8 mouse cellular contexts compared by ENCODE assay signal in genomic region chr6:88044234-88044576, GRCm38 (mm10). TPM values are rescaled to one million over a fixed set of nuclear protein-coding genes. Genes with fewer than 3 reads are reported as not detected.
DNase-seq lines count a peak whose midpoint lies in the region; ATAC-seq and TF ChIP-seq lines count a peak whose summit lies in the region.

No protein-coding gene starts in this region.

- peak; percentile 18 to 22 for DNase-seq in gastrocnemius, adult 8-10 months (ENCODE audit: low spot score in 2 of 2)
- no peak for DNase-seq in gastrocnemius, postnatal 14 days
- DNase-seq in 3T3-L1 (ENCODE audit: low read depth, low spot score), result peak; percentile 50
- no peak for DNase-seq in embryonic facial prominence, embryonic 14.5 days (ENCODE audit: low spot score)
- DNase-seq in limb, embryonic 14.5 days (ENCODE audit: low spot score), result no peak
- no peak for DNase-seq in frontal cortex, postnatal 10 days (ENCODE audit: low spot score in 2 of 2)
- no peak for DNase-seq in Muller cell, postnatal 12 days (ENCODE audit: inconsistent ontology term)

- peak overlapping the region; percentile 99 for H3K9ac ChIP-seq in embryonic facial prominence, embryonic 14.5 days (ENCODE audit: low read depth, low read length)
- peak overlapping the region; percentile 96 for H3K9ac ChIP-seq in limb, embryonic 14.5 days (ENCODE audit: low read depth, low read length, severe bottlenecking)
- H3K9ac ChIP-seq in stomach, embryonic 14.5 days (replicated peaks; ENCODE audit: low read depth, low read length), result peak overlapping the region; percentile 92

- no peaks in the 10 kb centered on the region for H3K9me3 ChIP-seq in embryonic facial prominence, embryonic 14.5 days (ENCODE audit: control insufficient read depth, low read length)
- H3K9me3 ChIP-seq in limb, embryonic 14.5 days (ENCODE audit: control insufficient read depth, low read length), result no peaks in the 10 kb centered on the region
- H3K9me3 ChIP-seq in stomach, embryonic 14.5 days (ENCODE audit: control insufficient read depth, low read depth, low read length), result no peaks in the 10 kb centered on the region

- ATAC-seq in embryonic facial prominence, embryonic 14.5 days (ENCODE audit: low read depth), result no peak
- no peak for ATAC-seq in limb, embryonic 14.5 days (ENCODE audit: low FRiP score, low read depth)
- ATAC-seq in stomach, embryonic 14.5 days (ENCODE audit: insufficient number of reproducible peaks, insufficient read depth, low FRiP score, low read depth), result no peak

- peaks cover 7% of the 10 kb centered on the region; the same call in 1 of the 2 replicates for H3K36me3 ChIP-seq in embryonic facial prominence, embryonic 14.5 days (ENCODE audit: control insufficient read depth, insufficient read depth, low read length)
- H3K36me3 ChIP-seq in limb, embryonic 14.5 days (ENCODE audit: control insufficient read depth, insufficient read depth, low read length), result peaks cover 5% of the 10 kb centered on the region
- peaks cover 3% of the 10 kb centered on the region; the same call in 1 of the 2 replicates for H3K36me3 ChIP-seq in stomach, embryonic 14.5 days (ENCODE audit: control insufficient read depth, insufficient read depth, low read length)

- 0 out of 2 replicates have a peak, but pooled peaks cover 4% of the 10 kb centered on the region for H3K27me3 ChIP-seq in embryonic facial prominence, embryonic 14.5 days (replicated peaks; ENCODE audit: control insufficient read depth, insufficient read depth, low read length)
- H3K27me3 ChIP-seq in limb, embryonic 14.5 days (ENCODE audit: control insufficient read depth, insufficient read depth, low read length), result no peaks in the 10 kb centered on the region
- H3K27me3 ChIP-seq in stomach, embryonic 14.5 days (ENCODE audit: control insufficient read depth, insufficient read depth, low read length), result no peaks in the 10 kb centered on the region

- intact Hi-C loops in gastrocnemius, postnatal 14 days (cut with DNase I; ENCODE audit: low total_unique reads), result no loop called here

- TF ChIP-seq POLR2A in limb, embryonic 14.5 days (IDR thresholded peaks at IDR 0.05; ENCODE audit: borderline replicate concordance, extremely low read depth, insufficient read depth, insufficient read length), result no peak

- 7% methylated on average over 2 of the region's 3 CpGs for WGBS in embryonic facial prominence, embryonic 14.5 days
- 4% methylated on average over 3 of the region's 3 CpGs for WGBS in limb, embryonic 14.5 days
- 3% methylated on average over 3 of the region's 3 CpGs for WGBS in stomach, embryonic 14.5 days

- peaks cover 14% of the 10 kb centered on the region for H3K4me1 ChIP-seq in embryonic facial prominence, embryonic 14.5 days (ENCODE audit: control insufficient read depth, insufficient read depth, low read length)
- peaks cover 14% of the 10 kb centered on the region for H3K4me1 ChIP-seq in limb, embryonic 14.5 days (ENCODE audit: control insufficient read depth, insufficient read depth, low read length)
- peaks cover 20% of the 10 kb centered on the region for H3K4me1 ChIP-seq in stomach, embryonic 14.5 days (ENCODE audit: control insufficient read depth, insufficient read depth, low read length)

- H3K27ac ChIP-seq in embryonic facial prominence, embryonic 14.5 days (replicated peaks; ENCODE audit: low read depth, low read length), result no peak overlapping the region
- H3K27ac ChIP-seq in limb, embryonic 14.5 days (replicated peaks; ENCODE audit: low read depth, low read length), result peak overlapping the region; percentile 88; the same call in 1 of the 2 replicates
- H3K27ac ChIP-seq in stomach, embryonic 14.5 days (ENCODE audit: low read length), result peak overlapping the region; percentile 81; the same call in 1 of the 2 replicates

- peak overlapping the region; percentile 96 for H3K4me2 ChIP-seq in embryonic facial prominence, embryonic 14.5 days (ENCODE audit: low read depth, low read length)
- H3K4me2 ChIP-seq in limb, embryonic 14.5 days (replicated peaks; ENCODE audit: low read depth, low read length, severe bottlenecking), result peak overlapping the region; percentile 82
- peak overlapping the region; percentile 96 for H3K4me2 ChIP-seq in stomach, embryonic 14.5 days (replicated peaks; ENCODE audit: low read depth, low read length)

- H3K4me3 ChIP-seq in embryonic facial prominence, embryonic 14.5 days (ENCODE audit: low read depth, low read length), result peak overlapping the region; percentile 99
- H3K4me3 ChIP-seq in limb, embryonic 14.5 days (replicated peaks; ENCODE audit: low read length), result peak overlapping the region; percentile 96
- H3K4me3 ChIP-seq in stomach, embryonic 14.5 days (ENCODE audit: low read depth, low read length), result peak overlapping the region; percentile 85

RNA-seq across cellular contexts. Expression of gene Rab7, which starts 0.9 kb away (rescaled TPM):
- total RNA-seq in gastrocnemius, adult 8-10 months (2022), result 100 to 1,000 TPM; 288 to 464 (median 323) TPM
- total RNA-seq in gastrocnemius, postnatal 14 days (2021), result 100 to 1,000 TPM; 208 to 236 TPM
- 240 and 244 TPM in 2 replicates for polyA plus RNA-seq in embryonic facial prominence, embryonic 14.5 days (2014; fragmentation: Nextera tagmentation; extraction: Ambion mirVana)
- polyA plus RNA-seq in limb, embryonic 14.5 days (2012; rRNA removed), result 185 and 208 TPM in 2 replicates
- polyA plus RNA-seq in limb, embryonic 14.5 days (2014; fragmentation: Nextera tagmentation; extraction: Ambion mirVana), result 217 and 225 TPM in 2 replicates
- polyA plus RNA-seq in stomach, embryonic 14.5 days (2014; fragmentation: Nextera tagmentation; extraction: Ambion mirVana), result 246 and 251 TPM in 2 replicates

RNA-seq across cellular contexts. Expression of gene Rpn1, which starts 40.1 kb away (rescaled TPM):
- total RNA-seq in gastrocnemius, adult 8-10 months (2022), result 100 to 1,000 TPM in 1 of 4 experiments, 10 to 100 TPM in 3; 67.2 to 101 (median 85.6) TPM
- 10 to 100 TPM; 65.9 to 75.8 TPM for total RNA-seq in gastrocnemius, postnatal 14 days (2021)
- polyA plus RNA-seq in embryonic facial prominence, embryonic 14.5 days (2014; fragmentation: Nextera tagmentation; extraction: Ambion mirVana), result 391 and 414 TPM in 2 replicates
- 316 and 329 TPM in 2 replicates for polyA plus RNA-seq in limb, embryonic 14.5 days (2012; rRNA removed)
- 381 and 396 TPM in 2 replicates for polyA plus RNA-seq in limb, embryonic 14.5 days (2014; fragmentation: Nextera tagmentation; extraction: Ambion mirVana)
- polyA plus RNA-seq in stomach, embryonic 14.5 days (2014; fragmentation: Nextera tagmentation; extraction: Ambion mirVana), result 373 and 402 TPM in 2 replicates

Comparison
In these comparisons a context has a peak if more than half of its experiments do, and no peak if none do; other contexts are left out.
1. DNase-seq: peak in gastrocnemius, adult 8-10 months (2 of 2) and 3T3-L1 (single experiment); none in gastrocnemius, postnatal 14 days (single experiment), embryonic facial prominence, embryonic 14.5 days (single experiment), limb, embryonic 14.5 days (single experiment), frontal cortex, postnatal 10 days (0 of 2) and Muller cell, postnatal 12 days (single experiment).
2. Peak in every context shown above with its lines, with median percentiles within 50 percentile points of each other: H3K4me2 ChIP-seq, H3K4me3 ChIP-seq and H3K9ac ChIP-seq.